Mouse (Mus musculus): ENCODE measurements around the gene Brd1. TPM values are rescaled to one million over a fixed set of nuclear protein-coding genes. Genes with fewer than 3 reads are reported as not detected.
"Not testable (repeated sequence)": the region's sequence is repeated elsewhere in the genome, so short reads cannot be mapped to it uniquely, and the experiment has no call there.

The Brd1 gene
- polyA plus RNA-seq, 1 experiment from 2014 or later: 7.0 TPM

DNA sequence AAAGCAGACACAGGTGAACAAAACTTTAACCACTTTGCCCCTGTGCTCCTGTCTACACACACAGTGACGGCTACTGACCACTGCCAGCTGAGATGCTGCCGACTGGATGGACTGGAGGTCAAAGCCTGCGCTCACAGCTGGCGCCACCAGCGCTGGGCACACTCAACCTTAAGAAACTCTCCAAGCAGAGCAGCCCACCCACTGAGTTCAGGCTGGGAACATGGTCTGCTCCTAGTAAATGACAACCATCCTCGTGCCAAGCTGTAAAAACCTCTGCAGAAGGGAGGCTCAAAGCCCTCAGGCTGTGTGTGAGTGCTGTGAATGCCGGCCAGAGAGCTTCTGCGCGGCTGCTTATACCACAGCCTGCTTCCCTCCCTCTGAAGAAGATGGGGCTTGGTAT, 16.8 kb downstream of the Brd1 start:
- no peak for ATAC-seq (ENCODE audit: low read depth)
- 86% methylated on average over 9 of the region's 9 CpGs for WGBS (ENCODE audit: insufficient replicate concordance)

DNA sequence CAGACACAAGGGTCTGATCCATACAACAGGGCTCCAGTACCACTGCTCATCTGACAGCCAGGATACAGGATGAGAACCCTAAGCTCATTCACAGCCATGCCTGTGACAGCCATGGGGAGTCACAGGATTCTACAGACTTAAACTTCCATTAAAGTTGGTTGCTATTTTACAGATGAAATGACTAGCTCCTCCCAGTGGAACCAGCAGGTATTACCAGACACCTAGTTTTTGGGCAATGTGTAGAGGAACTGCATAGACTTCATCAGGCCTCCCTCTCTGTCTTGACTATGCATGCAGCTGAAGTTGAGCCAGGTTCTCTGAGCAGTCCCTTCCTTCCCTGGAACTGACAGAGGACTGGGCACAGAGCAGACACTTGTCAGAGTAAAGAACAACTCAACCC, 17.7 kb downstream of the Brd1 start:
- H3K27me3 ChIP-seq (ENCODE audit: control insufficient read depth, insufficient read depth, low read depth, low read length): no peaks in the 10 kb centered on the region
- no peak overlapping the region for H3K9ac ChIP-seq (ENCODE audit: low read depth, low read length)
- H3K36me3 ChIP-seq (ENCODE audit: control insufficient read depth, insufficient read depth): peaks cover 56% of the 10 kb centered on the region
- ATAC-seq (ENCODE audit: low read depth): no peak
- H3K4me3 ChIP-seq (ENCODE audit: low read depth, low read length): no peak overlapping the region
- no peaks in the 10 kb centered on the region for H3K4me1 ChIP-seq (ENCODE audit: control insufficient read depth, low read depth, low read length)
- H3K4me2 ChIP-seq (ENCODE audit: low read depth, low read length): no peak overlapping the region
- H3K9me3 ChIP-seq (replicated peaks; ENCODE audit: control insufficient read depth, low read length): no peaks in the 10 kb centered on the region
- H3K27ac ChIP-seq (ENCODE audit: low read length): no peak overlapping the region

More for the DNA sequence above, 16.8 kb downstream of the Brd1 start:
- Histone ChIP-seq H3K27ac (ENCODE audit: low read length) (no peak overlapping the region), H3K36me3 (ENCODE audit: control insufficient read depth, insufficient read depth) (peaks cover 47% of the 10 kb centered on the region), H3K4me2 (ENCODE audit: low read depth, low read length) (no peak overlapping the region), H3K27me3 (ENCODE audit: control insufficient read depth, insufficient read depth, low read depth, low read length) (no peaks in the 10 kb centered on the region), H3K9ac (ENCODE audit: low read depth, low read length) (no peak overlapping the region), H3K9me3 (replicated peaks; ENCODE audit: control insufficient read depth, low read length) (no peaks in the 10 kb centered on the region), H3K4me1 (ENCODE audit: control insufficient read depth, low read depth, low read length) (no peaks in the 10 kb centered on the region), H3K4me3 (ENCODE audit: low read depth, low read length) (no peak overlapping the region)

DNA sequence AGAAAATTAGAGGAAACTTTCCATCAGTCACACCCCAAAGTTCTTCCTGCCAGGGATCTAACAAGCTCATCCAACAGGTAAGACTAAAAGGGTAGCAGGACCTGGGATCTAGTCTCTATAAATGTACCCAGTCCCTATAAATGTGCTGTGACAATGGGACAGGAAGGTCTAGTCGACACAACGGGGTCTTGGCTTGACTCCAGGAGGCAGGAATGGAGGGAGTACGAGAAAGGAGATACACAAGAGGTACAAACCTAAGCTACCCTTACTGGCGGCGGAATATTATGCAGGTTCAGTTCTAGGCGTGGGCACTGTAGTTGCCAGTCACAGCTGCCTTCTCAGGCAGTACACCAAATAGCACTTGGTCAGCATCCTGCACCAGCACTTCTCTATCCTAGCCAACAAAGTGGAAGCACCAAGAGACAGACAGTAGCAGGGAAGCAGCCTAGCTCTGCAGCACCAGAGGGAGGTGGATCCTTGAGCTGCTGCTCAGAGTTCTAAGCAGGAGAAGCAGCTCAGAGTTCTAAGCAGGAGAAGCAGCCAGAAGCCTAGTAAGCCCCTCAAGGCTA, 19.9 kb downstream of the Brd1 start:
- Histone ChIP-seq H3K4me2 (ENCODE audit: low read depth, low read length) (no peak overlapping the region), H3K36me3 (ENCODE audit: control insufficient read depth, insufficient read depth) (peaks cover 74% of the 10 kb centered on the region)
- WGBS (ENCODE audit: insufficient replicate concordance): 85% methylated on average over 6 of the region's 6 CpGs

DNA sequence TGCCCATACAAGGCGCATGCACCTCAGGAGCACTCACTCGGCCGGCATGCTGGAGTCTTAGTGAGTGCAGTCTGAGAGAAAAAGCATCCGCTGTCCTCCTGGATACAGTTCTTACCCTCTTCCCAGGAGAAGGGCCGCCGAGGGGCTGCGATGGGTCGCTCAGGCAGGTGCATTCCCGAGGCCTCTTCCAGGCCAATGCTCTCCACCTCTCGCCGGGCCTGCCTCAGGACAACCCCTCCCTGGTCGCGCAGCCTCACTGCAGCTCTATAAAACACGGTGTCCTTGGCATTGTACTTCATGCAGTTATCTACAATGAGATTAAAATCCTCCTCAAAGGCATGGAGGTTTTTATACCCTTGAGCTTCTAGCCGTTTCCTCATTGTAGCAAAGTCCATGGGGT, 21.5 kb downstream of the Brd1 start:
- no peaks in the 10 kb centered on the region for H3K27me3 ChIP-seq (ENCODE audit: control insufficient read depth, insufficient read depth, low read depth, low read length)
- no peak overlapping the region for H3K9ac ChIP-seq (ENCODE audit: low read depth, low read length)
- no peaks in the 10 kb centered on the region for H3K9me3 ChIP-seq (replicated peaks; ENCODE audit: control insufficient read depth, low read length)
- no peak overlapping the region for H3K27ac ChIP-seq (ENCODE audit: low read length)
- WGBS (ENCODE audit: insufficient replicate concordance): 91% methylated on average over 15 of the region's 15 CpGs
- no peaks in the 10 kb centered on the region for H3K4me1 ChIP-seq (ENCODE audit: control insufficient read depth, low read depth, low read length)
- H3K4me2 ChIP-seq (ENCODE audit: low read depth, low read length): no peak overlapping the region
- peaks cover 84% of the 10 kb centered on the region for H3K36me3 ChIP-seq (ENCODE audit: control insufficient read depth, insufficient read depth)
- ATAC-seq (ENCODE audit: low read depth): no peak
- H3K4me3 ChIP-seq (ENCODE audit: low read depth, low read length): no peak overlapping the region

More for the DNA sequence above, 19.9 kb downstream of the Brd1 start:
- Histone ChIP-seq H3K4me3 (ENCODE audit: low read depth, low read length) (no peak overlapping the region), H3K4me1 (ENCODE audit: control insufficient read depth, low read depth, low read length) (no peaks in the 10 kb centered on the region), H3K9ac (ENCODE audit: low read depth, low read length) (no peak overlapping the region), H3K27me3 (ENCODE audit: control insufficient read depth, insufficient read depth, low read depth, low read length) (no peaks in the 10 kb centered on the region), H3K27ac (ENCODE audit: low read length) (no peak overlapping the region), H3K9me3 (replicated peaks; ENCODE audit: control insufficient read depth, low read length) (no peaks in the 10 kb centered on the region)
- no peak for ATAC-seq (ENCODE audit: low read depth)

DNA sequence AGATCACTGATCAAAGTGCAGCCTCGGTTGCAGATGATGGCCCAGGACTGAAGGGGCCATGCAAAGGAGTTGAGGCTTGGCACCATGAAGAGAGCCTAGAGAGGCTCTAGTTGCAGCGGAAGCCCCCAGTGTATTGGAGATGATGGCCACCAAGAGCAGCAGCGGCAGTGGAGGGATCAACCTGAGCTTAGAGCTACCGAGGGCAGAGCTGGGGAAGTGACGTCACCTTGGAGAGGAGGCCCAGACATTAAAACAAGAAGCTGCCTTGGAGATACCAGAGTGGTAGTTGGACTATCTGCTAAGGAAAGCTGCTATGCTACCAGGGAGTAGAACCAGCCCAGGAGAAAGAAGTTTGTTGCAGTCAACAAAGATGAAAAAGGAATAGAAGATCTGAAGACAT, 24.2 kb downstream of the Brd1 start:
- H3K36me3 ChIP-seq (ENCODE audit: control insufficient read depth, insufficient read depth): peaks cover 81% of the 10 kb centered on the region

DNA sequence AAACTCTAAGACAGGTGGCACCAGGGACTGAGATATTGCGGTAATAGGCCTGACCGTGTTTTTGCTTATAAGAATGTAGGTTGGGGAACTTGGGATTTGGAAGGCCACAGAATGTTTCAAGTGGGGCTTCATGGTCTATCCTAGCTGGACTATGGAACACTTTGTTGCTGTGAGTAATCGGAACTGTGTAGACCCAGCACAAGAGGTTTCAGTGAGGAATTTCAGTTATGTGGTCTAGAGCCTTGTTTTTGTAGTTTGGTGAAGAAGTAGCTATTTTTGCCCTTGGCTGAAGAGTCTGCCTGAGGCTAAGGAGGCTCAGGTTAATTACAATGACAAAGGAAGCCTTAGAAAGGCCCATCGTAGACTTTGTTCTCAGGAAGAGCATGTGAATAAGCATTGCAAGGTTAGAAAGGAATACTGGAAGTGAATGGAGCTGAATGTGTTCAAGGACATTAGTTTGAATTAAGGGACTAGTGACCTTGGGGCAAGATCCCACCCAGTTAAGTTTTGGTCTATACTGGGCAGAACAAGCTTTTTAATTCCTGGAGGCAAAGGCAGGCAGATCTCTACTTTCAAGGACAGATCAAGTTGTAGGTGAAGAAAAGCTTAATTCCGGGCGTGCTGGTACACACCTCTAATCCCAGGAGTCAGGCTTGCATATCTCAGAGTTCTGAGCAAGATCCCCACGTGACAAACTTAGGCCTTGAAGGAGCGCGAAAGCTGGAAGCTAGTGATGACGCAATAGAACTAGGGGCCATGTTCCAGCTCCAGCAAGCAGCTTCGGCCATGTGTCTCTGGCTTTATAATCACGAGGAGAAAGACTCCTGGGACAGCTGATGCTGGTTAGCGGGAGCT, 25.1 kb downstream of the Brd1 start:
- WGBS (ENCODE audit: insufficient replicate concordance): 80% methylated on average over 13 of the region's 13 CpGs
- H3K9me3 ChIP-seq (replicated peaks; ENCODE audit: control insufficient read depth, low read length): no peaks in the 10 kb centered on the region
- no peaks in the 10 kb centered on the region for H3K27me3 ChIP-seq (ENCODE audit: control insufficient read depth, insufficient read depth, low read depth, low read length)
- H3K27ac ChIP-seq (ENCODE audit: low read length): no peak overlapping the region
- no peak overlapping the region for H3K4me2 ChIP-seq (ENCODE audit: low read depth, low read length)
- H3K36me3 ChIP-seq (ENCODE audit: control insufficient read depth, insufficient read depth): peaks cover 80% of the 10 kb centered on the region
- ATAC-seq (ENCODE audit: low read depth): no peak
- no peak overlapping the region for H3K4me3 ChIP-seq (ENCODE audit: low read depth, low read length)
- H3K4me1 ChIP-seq (ENCODE audit: control insufficient read depth, low read depth, low read length): no peaks in the 10 kb centered on the region; the same call in 1 of the 2 replicates
- H3K9ac ChIP-seq (ENCODE audit: low read depth, low read length): no peak overlapping the region

More for the DNA sequence above, 24.2 kb downstream of the Brd1 start:
- Histone ChIP-seq H3K4me2 (ENCODE audit: low read depth, low read length) (no peak overlapping the region), H3K27ac (ENCODE audit: low read length) (no peak overlapping the region), H3K9ac (ENCODE audit: low read depth, low read length) (no peak overlapping the region), H3K4me1 (ENCODE audit: control insufficient read depth, low read depth, low read length) (no peaks in the 10 kb centered on the region), H3K4me3 (ENCODE audit: low read depth, low read length) (no peak overlapping the region), H3K9me3 (replicated peaks; ENCODE audit: control insufficient read depth, low read length) (no peaks in the 10 kb centered on the region), H3K27me3 (ENCODE audit: control insufficient read depth, insufficient read depth, low read depth, low read length) (no peaks in the 10 kb centered on the region)
- WGBS (ENCODE audit: insufficient replicate concordance): 82% methylated on average over 5 of the region's 5 CpGs
- no peak for ATAC-seq (ENCODE audit: low read depth)

DNA sequence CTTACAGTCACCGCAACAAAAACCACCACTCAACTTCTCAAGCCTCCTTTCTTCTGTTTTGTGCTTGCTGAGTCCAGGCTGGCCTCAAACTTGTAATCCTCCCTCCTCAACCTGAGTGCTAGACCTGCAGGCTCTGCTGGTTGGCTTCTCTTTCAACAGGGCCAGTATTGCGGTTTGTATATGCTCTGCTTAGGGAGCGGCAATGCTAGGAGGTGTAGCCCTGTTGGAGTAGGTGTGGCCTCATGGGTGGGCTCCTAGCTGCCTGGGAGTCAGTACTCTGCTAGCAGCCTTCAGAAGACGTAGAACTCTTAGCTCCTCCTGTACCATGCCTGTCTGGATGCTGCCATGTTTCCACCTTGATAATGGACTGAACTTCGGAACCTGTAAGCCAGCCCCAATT, 25.8 kb downstream of the Brd1 start:
- ATAC-seq (ENCODE audit: low read depth): no peak
- Histone ChIP-seq H3K4me2 (ENCODE audit: low read depth, low read length) (no peak overlapping the region), H3K4me1 (ENCODE audit: control insufficient read depth, low read depth, low read length) (no peaks in the 10 kb centered on the region; the same call in 1 of the 2 replicates), H3K9me3 (replicated peaks; ENCODE audit: control insufficient read depth, low read length) (no peaks in the 10 kb centered on the region), H3K27me3 (ENCODE audit: control insufficient read depth, insufficient read depth, low read depth, low read length) (no peaks in the 10 kb centered on the region), H3K4me3 (ENCODE audit: low read depth, low read length) (no peak overlapping the region), H3K9ac (ENCODE audit: low read depth, low read length) (no peak overlapping the region), H3K27ac (ENCODE audit: low read length) (no peak overlapping the region), H3K36me3 (ENCODE audit: control insufficient read depth, insufficient read depth) (peaks cover 80% of the 10 kb centered on the region)
- WGBS (ENCODE audit: insufficient replicate concordance): 89% methylated on average over 5 of the region's 5 CpGs

DNA sequence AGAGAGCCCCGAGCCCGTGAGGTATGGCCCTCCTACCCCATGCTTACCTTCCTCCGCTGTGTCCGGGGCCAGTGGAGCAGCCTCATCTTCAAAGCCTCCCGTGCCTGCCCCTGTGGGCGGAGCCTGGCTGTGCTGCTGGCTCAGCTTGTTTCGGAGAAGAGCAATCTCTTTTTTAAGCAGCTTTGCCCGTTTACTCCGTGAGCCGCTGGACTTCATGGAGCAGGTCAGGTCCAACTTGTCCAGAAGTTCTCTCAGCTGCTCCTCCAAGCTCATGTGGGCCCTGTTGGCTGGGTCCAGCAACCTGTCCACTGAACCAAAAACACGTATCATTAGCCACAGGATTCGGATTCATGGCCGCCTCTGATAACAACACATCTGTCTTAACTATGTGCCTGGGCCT, 27.0 kb downstream of the Brd1 start:
- H3K4me3 ChIP-seq (ENCODE audit: low read depth, low read length); ATAC-seq (ENCODE audit: low read depth); H3K4me1 ChIP-seq (ENCODE audit: control insufficient read depth, low read depth, low read length); H3K27ac ChIP-seq (ENCODE audit: low read length); H3K9me3 ChIP-seq (replicated peaks; ENCODE audit: control insufficient read depth, low read length); H3K9ac ChIP-seq (ENCODE audit: low read depth, low read length); H3K27me3 ChIP-seq (ENCODE audit: control insufficient read depth, insufficient read depth, low read depth, low read length); H3K4me2 ChIP-seq (ENCODE audit: low read depth, low read length): not testable (repeated sequence)
- peaks cover 71% of the 10 kb centered on the region for H3K36me3 ChIP-seq (ENCODE audit: control insufficient read depth, insufficient read depth)
- 79% methylated on average over 13 of the region's 13 CpGs for WGBS (ENCODE audit: insufficient replicate concordance)

DNA sequence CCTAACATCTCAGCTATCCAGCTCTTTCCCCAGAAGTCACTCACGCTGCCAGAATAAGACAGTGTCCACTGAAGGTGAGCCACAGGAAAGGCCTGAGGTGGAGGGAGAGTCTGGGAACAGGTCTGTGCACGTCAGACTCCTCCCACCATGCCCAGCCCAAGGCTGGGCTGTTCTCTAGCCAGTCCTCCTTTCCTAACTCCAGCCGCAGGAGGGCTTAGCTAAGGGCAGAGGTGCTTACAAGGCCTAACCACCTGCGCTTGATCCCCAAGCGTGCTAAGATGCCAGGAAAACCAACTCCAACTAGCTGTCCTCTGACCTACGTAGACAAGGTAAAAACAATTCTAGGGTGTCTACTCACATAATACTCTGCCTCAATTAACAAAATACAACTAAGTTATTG, 27.7 kb downstream of the Brd1 start:
- no peak overlapping the region for H3K4me3 ChIP-seq (ENCODE audit: low read depth, low read length)
- ATAC-seq (ENCODE audit: low read depth): no peak
- WGBS (ENCODE audit: insufficient replicate concordance): 86% methylated on average over 6 of the region's 6 CpGs
- H3K9me3 ChIP-seq (replicated peaks; ENCODE audit: control insufficient read depth, low read length): no peaks in the 10 kb centered on the region
- no peak overlapping the region for H3K27ac ChIP-seq (ENCODE audit: low read length)
- H3K27me3 ChIP-seq (ENCODE audit: control insufficient read depth, insufficient read depth, low read depth, low read length): no peaks in the 10 kb centered on the region
- no peaks in the 10 kb centered on the region; the same call in 1 of the 2 replicates for H3K4me1 ChIP-seq (ENCODE audit: control insufficient read depth, low read depth, low read length)
- H3K9ac ChIP-seq (ENCODE audit: low read depth, low read length): no peak overlapping the region
- H3K4me2 ChIP-seq (ENCODE audit: low read depth, low read length): no peak overlapping the region
- H3K36me3 ChIP-seq (ENCODE audit: control insufficient read depth, insufficient read depth): peaks cover 66% of the 10 kb centered on the region

Data from liver, embryonic 16.5 days (tissue).